Mouse (Mus musculus) cerebellum, adult 9-10 months (tissue): ENCODE measurements around the gene Galnt13.
"Not testable (repeated sequence)": the region's sequence is repeated elsewhere in the genome, so short reads cannot be mapped to it uniquely, and the experiment has no call there.

Experiments used
- DNase-seq: peaks from one replicate; pipeline ENCODE4 v3.0.0; 2022

Galnt13 gene

GRCm38 (mm10) chr2:54435937-54436735, at the start of gene Galnt13:
Galnt13 (plus strand) TSS chr2:54436317.
- DNase-seq = peak; percentile 93

GRCm38 (mm10) chr2:54431060-54431459, 5.1 kb upstream of the Galnt13 start:
- DNase-seq = no peak

GRCm38 (mm10) chr2:54435380-54435779, 737 bp upstream of the Galnt13 start:
- DNase-seq = peak; percentile 66

- peak; percentile 81 for DNase-seq
Measured at GRCm38 (mm10) chr2:54436736-54437500, 801 bp downstream of the Galnt13 start.

- DNase-seq = peak; percentile 74
Measured at GRCm38 (mm10) chr2:54437501-54437830, 1.3 kb downstream of the Galnt13 start.

GRCm38 (mm10) chr2:54442734-54443500, 6.8 kb downstream of the Galnt13 start:
- peak; percentile 94 for DNase-seq

GRCm38 (mm10) chr2:54483426-54483825, 47.3 kb downstream of the Galnt13 start:
- no peak for DNase-seq

GRCm38 (mm10) chr2:54522989-54523388, 86.9 kb downstream of the Galnt13 start:
- no peak for DNase-seq

GRCm38 (mm10) chr2:54527073-54527472, 91.0 kb downstream of the Galnt13 start:
- no peak for DNase-seq

GRCm38 (mm10) chr2:54558357-54559153, 122.4 kb downstream of the Galnt13 start:
- peak; percentile 96 for DNase-seq

GRCm38 (mm10) chr2:54565068-54565467, 129.0 kb downstream of the Galnt13 start:
- no peak for DNase-seq

GRCm38 (mm10) chr2:54567186-54567585, 131.1 kb downstream of the Galnt13 start:
- no peak for DNase-seq

- no peak for DNase-seq
Measured at GRCm38 (mm10) chr2:54567632-54568031, 131.5 kb downstream of the Galnt13 start.

- DNase-seq = not testable (repeated sequence)
Measured at GRCm38 (mm10) chr2:54713817-54714216, 277.7 kb downstream of the Galnt13 start.

- no peak for DNase-seq
Measured at GRCm38 (mm10) chr2:54751232-54751631, 315.1 kb downstream of the Galnt13 start.

- no peak for DNase-seq
Measured at GRCm38 (mm10) chr2:54759781-54760180, 323.7 kb downstream of the Galnt13 start.

- no peak for DNase-seq
Measured at GRCm38 (mm10) chr2:54778790-54779273, 342.7 kb downstream of the Galnt13 start.

- no peak for DNase-seq
Measured at GRCm38 (mm10) chr2:54813670-54814256, 377.6 kb downstream of the Galnt13 start.

GRCm38 (mm10) chr2:54841245-54841644, 405.1 kb downstream of the Galnt13 start:
- DNase-seq = no peak

- DNase-seq = peak; percentile 86
Measured at GRCm38 (mm10) chr2:54906282-54907060, 470.4 kb downstream of the Galnt13 start.

- no peak for DNase-seq
Measured at GRCm38 (mm10) chr2:54915088-54915670, 479.1 kb downstream of the Galnt13 start.
